Mouse (Mus musculus): ENCODE measurements around the gene Mad1l1. TPM values are rescaled to one million over a fixed set of nuclear protein-coding genes. Genes with fewer than 3 reads are reported as not detected.

Mad1l1 gene
- polyA plus RNA-seq, 1 experiment, result 302 TPM

GRCm38 (mm10) chr5:140174066-140174465, 147.3 kb downstream of the Mad1l1 start:
- 67% methylated on average over 3 of the region's 3 CpGs for WGBS
- Histone ChIP-seq H3K4me3 (ENCODE audit: insufficient read depth, low read depth, low read length) (no peak overlapping the region), H3K4me1 (ENCODE audit: control insufficient read depth, insufficient read depth, low read length) (peaks cover 20% of the 10 kb centered on the region), H3K27ac (ENCODE audit: insufficient read depth, low read depth, low read length) (no peak overlapping the region)
- TF ChIP-seq CTCF (IDR thresholded peaks at IDR 0.05; ENCODE audit: insufficient read depth, low read depth, low read length), result no peak
- no peak for TF ChIP-seq POLR2A (IDR thresholded peaks at IDR 0.05; ENCODE audit: insufficient read depth, low read depth, low read length)

GRCm38 (mm10) chr5:140173181-140173580, 148.2 kb downstream of the Mad1l1 start:
- H3K4me3 ChIP-seq (ENCODE audit: insufficient read depth, low read depth, low read length), result no peak overlapping the region
- WGBS, result 87% methylated on average over 4 of the region's 4 CpGs
- peaks cover 18% of the 10 kb centered on the region for H3K4me1 ChIP-seq (ENCODE audit: control insufficient read depth, insufficient read depth, low read length)
- no peak overlapping the region for H3K27ac ChIP-seq (ENCODE audit: insufficient read depth, low read depth, low read length)
- no peak for TF ChIP-seq POLR2A (IDR thresholded peaks at IDR 0.05; ENCODE audit: insufficient read depth, low read depth, low read length)
- TF ChIP-seq CTCF (IDR thresholded peaks at IDR 0.05; ENCODE audit: insufficient read depth, low read depth, low read length), result no peak

- WGBS, result 76% methylated on average over 1 of the region's 1 CpGs
- Histone ChIP-seq H3K4me1 (ENCODE audit: control insufficient read depth, insufficient read depth, low read length) (peaks cover 16% of the 10 kb centered on the region), H3K27ac (ENCODE audit: insufficient read depth, low read depth, low read length) (no peak overlapping the region), H3K4me3 (ENCODE audit: insufficient read depth, low read depth, low read length) (no peak overlapping the region)
- no peak for TF ChIP-seq POLR2A (IDR thresholded peaks at IDR 0.05; ENCODE audit: insufficient read depth, low read depth, low read length)
- no peak for TF ChIP-seq CTCF (IDR thresholded peaks at IDR 0.05; ENCODE audit: insufficient read depth, low read depth, low read length)
These were observed 149.6 kb downstream of the Mad1l1 start for GRCm38 (mm10) chr5:140171710-140172109.

GRCm38 (mm10) chr5:140167531-140167930, 153.8 kb downstream of the Mad1l1 start:
- H3K27ac ChIP-seq (ENCODE audit: insufficient read depth, low read depth, low read length), result no peak overlapping the region
- WGBS, result 92% methylated on average over 6 of the region's 6 CpGs
- H3K4me3 ChIP-seq (ENCODE audit: insufficient read depth, low read depth, low read length), result no peak overlapping the region
- TF ChIP-seq POLR2A (IDR thresholded peaks at IDR 0.05; ENCODE audit: insufficient read depth, low read depth, low read length) (no peak), CTCF (IDR thresholded peaks at IDR 0.05; ENCODE audit: insufficient read depth, low read depth, low read length) (no peak)
- peaks cover 11% of the 10 kb centered on the region; the same call in 1 of the 2 replicates for H3K4me1 ChIP-seq (ENCODE audit: control insufficient read depth, insufficient read depth, low read length)

GRCm38 (mm10) chr5:140167080-140167479, 154.3 kb downstream of the Mad1l1 start:
- no peak for TF ChIP-seq POLR2A (IDR thresholded peaks at IDR 0.05; ENCODE audit: insufficient read depth, low read depth, low read length)
- no peak for TF ChIP-seq CTCF (IDR thresholded peaks at IDR 0.05; ENCODE audit: insufficient read depth, low read depth, low read length)

GRCm38 (mm10) chr5:140163947-140164346, 157.4 kb downstream of the Mad1l1 start:
- H3K4me1 ChIP-seq (ENCODE audit: control insufficient read depth, insufficient read depth, low read length), result 0 out of 2 replicates have a peak, but pooled peaks cover 7% of the 10 kb centered on the region
- no peak overlapping the region for H3K27ac ChIP-seq (ENCODE audit: insufficient read depth, low read depth, low read length)
- TF ChIP-seq CTCF (IDR thresholded peaks at IDR 0.05; ENCODE audit: insufficient read depth, low read depth, low read length) (no peak), POLR2A (IDR thresholded peaks at IDR 0.05; ENCODE audit: insufficient read depth, low read depth, low read length) (no peak)
- 93% methylated on average over 6 of the region's 6 CpGs for WGBS
- no peak overlapping the region for H3K4me3 ChIP-seq (ENCODE audit: insufficient read depth, low read depth, low read length)

More at GRCm38 (mm10) chr5:140167080-140167479, 154.3 kb downstream of the Mad1l1 start:
- no peak overlapping the region for H3K4me3 ChIP-seq (ENCODE audit: insufficient read depth, low read depth, low read length)
- no peak overlapping the region for H3K27ac ChIP-seq (ENCODE audit: insufficient read depth, low read depth, low read length)
- WGBS, result 92% methylated on average over 6 of the region's 6 CpGs
- H3K4me1 ChIP-seq (ENCODE audit: control insufficient read depth, insufficient read depth, low read length), result peaks cover 11% of the 10 kb centered on the region; the same call in 1 of the 2 replicates

GRCm38 (mm10) chr5:140162071-140162845, 159.1 kb downstream of the Mad1l1 start:
- H3K27ac ChIP-seq (ENCODE audit: insufficient read depth, low read depth, low read length), result no peak overlapping the region
- TF ChIP-seq POLR2A (IDR thresholded peaks at IDR 0.05; ENCODE audit: insufficient read depth, low read depth, low read length), result no peak
- no peak for TF ChIP-seq CTCF (IDR thresholded peaks at IDR 0.05; ENCODE audit: insufficient read depth, low read depth, low read length)
- WGBS, result 93% methylated on average over 6 of the region's 6 CpGs
- H3K4me1 ChIP-seq (ENCODE audit: control insufficient read depth, insufficient read depth, low read length), result 0 out of 2 replicates have a peak, but pooled peaks cover 3% of the 10 kb centered on the region
- no peak overlapping the region for H3K4me3 ChIP-seq (ENCODE audit: insufficient read depth, low read depth, low read length)

- Histone ChIP-seq H3K4me1 (ENCODE audit: control insufficient read depth, insufficient read depth, low read length) (no peaks in the 10 kb centered on the region), H3K4me3 (ENCODE audit: insufficient read depth, low read depth, low read length) (no peak overlapping the region), H3K27ac (ENCODE audit: insufficient read depth, low read depth, low read length) (no peak overlapping the region)
- WGBS, result 94% methylated on average over 4 of the region's 4 CpGs
- TF ChIP-seq POLR2A (IDR thresholded peaks at IDR 0.05; ENCODE audit: insufficient read depth, low read depth, low read length) (no peak), CTCF (IDR thresholded peaks at IDR 0.05; ENCODE audit: insufficient read depth, low read depth, low read length) (no peak)
These were observed 162.3 kb downstream of the Mad1l1 start for GRCm38 (mm10) chr5:140159007-140159406.

- Histone ChIP-seq H3K4me3 (ENCODE audit: insufficient read depth, low read depth, low read length) (no peak overlapping the region), H3K27ac (ENCODE audit: insufficient read depth, low read depth, low read length) (no peak overlapping the region), H3K4me1 (ENCODE audit: control insufficient read depth, insufficient read depth, low read length) (no peaks in the 10 kb centered on the region)
- 100% methylated on average over 1 of the region's 1 CpGs for WGBS
- TF ChIP-seq POLR2A (IDR thresholded peaks at IDR 0.05; ENCODE audit: insufficient read depth, low read depth, low read length) (no peak), CTCF (IDR thresholded peaks at IDR 0.05; ENCODE audit: insufficient read depth, low read depth, low read length) (no peak)
These were observed 163.3 kb downstream of the Mad1l1 start for GRCm38 (mm10) chr5:140157886-140158627.
